Mouse (Mus musculus) inflammation-experienced regulatory T-cells, adult 16 weeks (primary cell): Measurements from ENCODE around the gene Tmem158. TPM values are rescaled to one million over a fixed set of nuclear protein-coding genes. Genes with fewer than 3 reads are reported as not detected.

Experiments used
- polyA plus RNA-seq: library from polyadenylated mRNA; unstranded; fragments of 100-300 nt; shearing (Covaris generic); gene quantifications from one replicate; pipeline ENCODE4 v1.2.1, GENCODE M21; 2017

Gene Tmem158
- polyA plus RNA-seq: 0.67 TPM

DNA sequence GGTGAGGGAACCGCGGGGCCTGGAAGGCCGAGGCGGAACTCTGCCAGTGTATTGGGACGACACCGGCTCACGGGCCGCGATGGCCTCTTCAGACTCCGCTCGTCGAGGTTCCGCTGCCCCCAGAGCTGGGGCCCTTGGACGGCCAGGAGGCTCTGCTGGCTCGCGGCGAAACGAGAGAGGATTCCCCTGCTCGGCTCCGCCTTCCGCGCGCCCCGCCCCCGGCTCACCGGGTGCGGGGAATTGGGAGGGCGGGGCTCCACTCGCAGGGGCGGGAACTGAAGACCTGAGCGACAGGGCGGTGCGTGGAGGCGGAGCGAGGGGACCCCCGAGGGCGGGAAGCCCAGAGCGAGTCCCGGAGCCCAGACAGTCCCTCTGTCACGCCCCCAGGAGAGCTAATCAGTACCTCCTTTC lies at the start of gene Tmem158:
Tmem158 (minus strand) TSS at position 154 of the 411 bp plus-strand sequence.

DNA sequence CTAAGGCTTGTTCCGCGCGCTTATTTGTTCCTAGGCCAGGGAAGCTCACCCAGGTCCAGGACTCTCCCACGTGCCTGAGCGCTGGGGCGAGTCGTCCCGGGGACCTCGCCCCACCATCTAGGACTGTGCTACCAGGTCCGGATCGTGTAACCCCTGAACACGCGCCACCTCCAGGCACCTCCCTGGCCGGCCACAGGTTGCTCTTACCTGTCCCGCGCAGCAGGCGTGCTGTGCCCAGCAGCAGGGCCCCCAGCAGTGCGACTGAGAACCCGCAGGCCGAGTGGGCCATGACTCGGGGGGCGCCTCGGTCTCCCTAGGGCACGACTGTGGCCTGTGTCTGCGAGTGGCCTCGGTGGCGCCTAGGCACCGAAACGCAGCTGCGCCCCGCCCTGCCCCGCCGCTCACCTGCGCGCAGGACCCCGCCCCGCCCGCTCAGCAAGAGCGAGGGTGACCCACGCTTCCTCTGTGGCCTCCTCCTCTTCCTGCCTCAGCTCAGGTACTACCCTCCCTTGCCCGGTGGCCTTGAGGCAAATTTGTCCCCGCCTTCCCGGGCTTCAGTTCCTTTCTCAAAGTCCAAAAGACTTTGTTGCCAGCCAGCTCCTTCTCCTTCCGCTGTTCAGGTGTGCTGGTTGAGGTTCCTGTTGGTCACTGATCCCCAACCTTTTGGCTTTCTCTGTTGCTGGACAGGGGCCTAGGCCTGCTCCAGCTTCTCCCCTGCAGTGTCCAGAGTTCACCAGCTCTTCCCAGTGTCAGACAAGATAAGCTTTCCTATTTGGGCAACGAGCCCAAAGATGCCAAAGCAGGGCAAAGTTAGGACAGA lies 44.7 kb downstream of the Tmem158 start, which contains the start of gene Cdcp1:
Cdcp1 (minus strand) TSS at position 418 of the 820 bp plus-strand sequence.

Other genes starting within 250 kb of the Tmem158 start
- gene Tmem42, start 239.4 kb downstream of the Tmem158 start, polyA plus RNA-seq: 18.6 TPM
- gene Tgm4, start 226.0 kb downstream of the Tmem158 start, polyA plus RNA-seq: 1.0 TPM
- 20.6 TPM for gene Zdhhc3, start 147.6 kb downstream of the Tmem158 start, polyA plus RNA-seq
- 99.4 TPM for gene Exosc7, start 147.5 kb downstream of the Tmem158 start, polyA plus RNA-seq
- gene Clec3b, start 109.8 kb downstream of the Tmem158 start, polyA plus RNA-seq: not detected
- 2.8 TPM for gene Cdcp1, start 44.7 kb downstream of the Tmem158 start, polyA plus RNA-seq
- gene Lars2, start 106.2 kb upstream of the Tmem158 start, polyA plus RNA-seq: 414 TPM
- 49.4 TPM for gene Limd1, start 217.9 kb upstream of the Tmem158 start, polyA plus RNA-seq